Mouse (Mus musculus): ENCODE results near the gene 1700025G04Rik. TPM values are rescaled to one million over a fixed set of nuclear protein-coding genes. Genes with fewer than 3 reads are reported as not detected.

The 1700025G04Rik gene
- total RNA-seq (2017): 18.9 and 21.8 TPM in 2 replicates

- peak; percentile 69 for ATAC-seq (replicated peaks; ENCODE audit: low read depth, poor library complexity, severe bottlenecking)
These were observed at the start of gene 1700025G04Rik for GRCm38 (mm10) chr1:152090018-152090553. Gene 1700025G04Rik (minus strand): TSS chr1:152090125.

DNA sequence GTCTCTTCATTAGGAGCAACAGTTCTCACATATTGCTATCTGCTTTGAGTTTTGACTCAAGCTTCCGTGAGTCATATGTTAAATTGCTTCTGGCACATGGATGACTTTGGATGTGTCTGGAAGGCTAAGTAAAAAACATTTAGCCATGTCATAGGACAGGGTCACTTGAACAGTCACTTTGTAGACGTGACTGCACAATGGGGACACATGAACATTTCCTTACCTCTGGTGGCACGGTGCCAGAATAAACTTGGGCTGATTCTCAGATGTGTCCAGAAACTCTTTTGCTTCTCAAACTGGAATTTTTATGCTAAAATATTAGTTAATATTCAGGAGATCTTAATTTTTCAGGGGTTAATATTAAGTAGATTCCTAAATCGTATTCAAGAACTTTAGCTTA, 49.6 kb upstream of the 1700025G04Rik start:
- no peak for ATAC-seq (replicated peaks; ENCODE audit: low read depth, poor library complexity, severe bottlenecking)

- ATAC-seq (replicated peaks; ENCODE audit: low read depth, poor library complexity, severe bottlenecking): no peak
These were observed 40.3 kb upstream of the 1700025G04Rik start for GRCm38 (mm10) chr1:152130029-152130727.

DNA sequence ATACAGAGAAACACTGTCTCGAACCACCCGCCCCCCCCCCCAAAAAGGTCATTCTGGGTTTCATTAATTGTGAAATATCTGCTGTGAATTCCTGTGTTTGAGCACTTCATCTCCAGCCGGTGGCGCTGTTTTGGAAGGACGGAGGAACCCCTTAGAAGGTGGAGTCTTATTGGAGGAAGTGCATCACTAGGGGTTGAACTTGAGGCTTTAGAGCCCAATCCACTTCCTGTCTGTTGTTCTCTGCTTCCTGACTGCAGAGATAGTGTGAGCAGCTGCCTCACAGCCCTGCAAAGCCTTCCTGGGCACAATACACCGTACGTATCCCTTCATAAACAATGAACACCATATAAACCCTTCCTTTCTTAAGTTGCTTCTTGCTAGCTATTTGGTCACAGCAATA, 35.5 kb upstream of the 1700025G04Rik start:
- no peak for ATAC-seq (replicated peaks; ENCODE audit: low read depth, poor library complexity, severe bottlenecking)

DNA sequence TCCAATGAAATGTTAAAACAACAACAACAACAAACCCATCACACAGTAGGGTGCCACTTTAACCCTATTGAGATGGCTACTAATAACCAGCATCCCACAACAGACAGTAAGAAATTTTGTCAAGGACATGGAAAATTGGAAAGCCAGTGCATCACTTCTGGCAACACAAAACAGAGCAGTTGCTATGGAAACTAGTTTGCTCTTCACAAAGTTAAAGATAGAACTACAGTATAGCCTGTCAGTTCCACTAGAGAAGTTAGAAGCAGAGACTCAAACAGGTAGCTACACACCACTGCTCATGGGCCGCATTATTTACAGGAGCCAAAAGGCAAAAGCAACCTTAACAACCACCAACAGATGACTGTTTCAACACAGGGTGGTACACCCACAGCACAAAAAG, 20.2 kb upstream of the 1700025G04Rik start:
- ATAC-seq (replicated peaks; ENCODE audit: low read depth, poor library complexity, severe bottlenecking): no peak

GRCm38 (mm10) chr1:152106136-152106535, 16.2 kb upstream of the 1700025G04Rik start:
- no peak for ATAC-seq (replicated peaks; ENCODE audit: low read depth, poor library complexity, severe bottlenecking)

- ATAC-seq (replicated peaks; ENCODE audit: low read depth, poor library complexity, severe bottlenecking): no peak
These were observed 15.3 kb upstream of the 1700025G04Rik start for GRCm38 (mm10) chr1:152105246-152105645.

GRCm38 (mm10) chr1:152101746-152102145, 11.8 kb upstream of the 1700025G04Rik start:
- ATAC-seq (replicated peaks; ENCODE audit: low read depth, poor library complexity, severe bottlenecking): no peak

GRCm38 (mm10) chr1:152096045-152096444, 6.1 kb upstream of the 1700025G04Rik start:
- no peak for ATAC-seq (replicated peaks; ENCODE audit: low read depth, poor library complexity, severe bottlenecking)

DNA sequence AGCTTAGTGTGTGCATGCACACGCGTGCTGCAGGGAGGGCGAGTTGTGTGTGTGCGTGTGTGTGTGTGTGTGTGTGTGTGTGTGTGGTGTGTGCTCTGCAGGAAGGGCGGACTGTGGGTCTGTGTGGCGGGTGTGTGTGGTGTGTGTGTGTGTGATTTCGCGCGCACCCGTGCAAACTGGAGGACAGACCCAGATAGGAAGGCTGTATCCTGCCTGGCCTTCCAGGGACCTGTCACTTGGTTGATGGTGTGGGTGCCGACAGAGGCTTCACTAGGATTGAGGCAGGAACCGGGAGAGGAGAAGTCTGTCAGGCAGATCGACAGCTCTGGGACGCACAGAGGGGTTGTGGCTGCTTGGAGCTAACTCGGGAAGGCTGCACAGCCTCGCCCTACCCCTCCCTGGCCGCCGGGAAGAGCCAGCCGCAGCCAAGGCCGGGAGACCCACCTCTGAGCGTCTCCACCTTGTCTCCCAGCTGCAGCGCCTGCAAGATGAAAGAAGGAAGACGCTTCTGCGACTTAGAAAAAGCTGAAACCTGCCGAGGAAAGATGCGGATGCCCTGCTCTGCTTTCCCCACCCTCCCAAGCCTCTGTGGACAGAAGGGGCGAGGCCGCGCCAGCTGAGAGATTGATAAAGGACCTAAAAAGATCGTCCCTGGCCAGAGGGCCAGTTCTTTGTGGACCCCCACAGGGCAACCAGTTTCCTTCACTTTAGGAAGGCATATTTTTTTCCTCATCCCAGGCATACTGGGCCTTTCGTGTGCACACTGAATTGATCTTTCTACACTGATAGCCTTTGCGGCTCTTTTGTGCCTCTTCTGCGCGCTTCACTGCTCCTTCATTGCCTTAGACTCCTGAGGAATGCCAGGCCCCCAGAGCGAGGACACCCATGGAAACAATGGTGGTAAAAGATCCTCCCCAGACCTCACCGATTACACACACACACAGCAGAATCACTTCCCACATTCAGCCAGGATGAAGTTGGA, 930 bp upstream of the 1700025G04Rik start:
- ATAC-seq (replicated peaks; ENCODE audit: low read depth, poor library complexity, severe bottlenecking): peak; percentile 23

GRCm38 (mm10) chr1:152089526-152089925, 399 bp downstream of the 1700025G04Rik start:
- peak; percentile 10; the same call in 1 of the 2 replicates for ATAC-seq (replicated peaks; ENCODE audit: low read depth, poor library complexity, severe bottlenecking)

DNA sequence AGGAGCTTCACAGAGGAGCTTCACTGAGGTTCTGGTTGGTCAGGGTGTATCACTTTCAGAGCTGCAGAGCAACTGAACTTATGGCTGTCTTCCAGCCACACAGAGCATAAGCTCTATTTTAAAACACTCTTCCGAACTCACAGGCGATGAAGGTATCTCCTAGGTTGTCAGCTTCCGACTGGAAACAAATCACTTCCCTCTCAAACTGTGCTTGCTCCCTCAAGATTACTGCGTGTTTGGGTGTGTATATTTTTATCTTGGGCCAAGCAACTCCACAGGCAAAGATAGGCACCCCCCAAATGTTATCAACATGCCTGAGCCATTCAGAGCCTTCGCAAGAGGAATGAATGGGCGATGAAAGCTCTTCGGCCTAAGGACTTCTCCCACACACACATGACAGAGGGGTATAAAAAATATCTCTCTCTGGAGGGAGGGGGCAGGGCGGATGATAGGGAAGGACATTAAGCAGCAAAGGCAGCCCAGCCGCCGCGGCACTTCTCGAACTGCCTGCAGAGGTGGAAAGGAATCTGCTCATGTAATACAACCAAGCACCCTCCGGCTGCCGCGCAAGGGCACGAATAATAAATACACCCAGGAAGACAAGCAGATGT, 1.0 kb downstream of the 1700025G04Rik start:
- peak; percentile 24 for ATAC-seq (replicated peaks; ENCODE audit: low read depth, poor library complexity, severe bottlenecking)

DNA sequence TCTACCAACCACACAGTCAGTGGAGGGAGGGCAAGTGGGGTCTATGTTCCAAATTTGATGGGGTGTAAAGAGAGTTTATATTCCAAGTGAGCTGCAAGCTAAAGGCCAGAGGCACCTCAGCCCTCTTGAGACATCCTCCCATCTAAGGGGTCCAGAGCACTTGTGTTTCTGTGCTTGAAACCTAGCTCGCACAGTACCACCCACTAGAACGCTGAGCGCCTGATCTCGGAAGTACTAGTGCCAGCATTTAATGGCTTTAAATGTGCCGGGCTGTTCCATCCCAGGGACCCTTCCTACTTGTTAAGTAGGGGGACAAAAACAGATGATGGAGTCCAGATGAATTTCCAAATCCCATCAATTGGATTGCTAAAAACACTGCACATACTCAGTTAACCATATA, 1.9 kb downstream of the 1700025G04Rik start:
- ATAC-seq (replicated peaks; ENCODE audit: low read depth, poor library complexity, severe bottlenecking): no peak

- no peak for ATAC-seq (replicated peaks; ENCODE audit: low read depth, poor library complexity, severe bottlenecking)
These were observed 3.0 kb downstream of the 1700025G04Rik start for GRCm38 (mm10) chr1:152086951-152087350.

GRCm38 (mm10) chr1:152085561-152085960, 4.4 kb downstream of the 1700025G04Rik start:
- no peak for ATAC-seq (replicated peaks; ENCODE audit: low read depth, poor library complexity, severe bottlenecking)

GRCm38 (mm10) chr1:152084638-152085345, 5.1 kb downstream of the 1700025G04Rik start:
- ATAC-seq (replicated peaks; ENCODE audit: low read depth, poor library complexity, severe bottlenecking): peak; percentile 73

- no peak for ATAC-seq (replicated peaks; ENCODE audit: low read depth, poor library complexity, severe bottlenecking)
These were observed 7.8 kb downstream of the 1700025G04Rik start for GRCm38 (mm10) chr1:152081954-152082711.

DNA sequence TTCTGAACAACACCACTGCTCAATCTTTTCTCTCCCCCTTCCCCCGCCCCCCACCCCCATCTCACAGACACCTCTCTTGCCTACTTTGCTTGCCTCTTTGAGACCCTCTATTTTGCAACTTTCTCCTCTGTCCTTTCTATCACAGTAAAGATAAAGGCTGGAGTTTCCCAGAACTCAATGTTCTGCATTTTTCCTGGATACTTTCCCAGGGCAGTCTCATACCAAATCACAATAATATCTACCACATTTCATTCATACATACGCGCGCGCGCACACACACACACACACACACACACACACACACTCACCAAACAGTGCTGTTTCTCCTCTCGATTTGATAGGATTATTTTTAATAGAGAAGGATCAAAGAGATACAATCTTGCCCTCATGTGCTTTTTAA, 8.8 kb downstream of the 1700025G04Rik start:
- ATAC-seq (replicated peaks; ENCODE audit: low read depth, poor library complexity, severe bottlenecking): no peak

GRCm38 (mm10) chr1:152080244-152080643, 9.7 kb downstream of the 1700025G04Rik start:
- no peak for ATAC-seq (replicated peaks; ENCODE audit: low read depth, poor library complexity, severe bottlenecking)
